Mouse (Mus musculus) midbrain, embryonic 16.5 days (tissue): ENCODE measurements around the gene Ppp2r2d. TPM values are rescaled to one million over a fixed set of nuclear protein-coding genes. Genes with fewer than 3 reads are reported as not detected.

Experiments used
- ATAC-seq: fragments of 200-750 bp; cut with Nextera tagmentation; 2 replicates; pipeline ENCODE4 v1.8.0; 2017; ENCODE audit warnings: moderate TSS enrichment
- H3K27ac ChIP-seq: fragments of 300-500 bp; sonication (generic); 2 replicates; pipeline ENCODE4 v1.5.1; 2014; ENCODE audit warnings: mild to moderate bottlenecking, low read length, mixed read lengths
- H3K27me3 ChIP-seq: fragments of 300-500 bp; sonication (generic); 2 replicates; pipeline ENCODE4 v1.6.1; 2014; ENCODE audit warnings: low read depth, low read length, mixed read lengths; ENCODE audit not compliant: control insufficient read depth, insufficient read depth
- H3K36me3 ChIP-seq: fragments of 300-500 bp; sonication (generic); 2 replicates; pipeline ENCODE4 v1.6.1; 2014; ENCODE audit warnings: mild to moderate bottlenecking, low read length, moderate library complexity, mixed read lengths; ENCODE audit not compliant: control insufficient read depth, insufficient read depth
- H3K4me1 ChIP-seq: fragments of 300-500 bp; sonication (generic); 2 replicates; pipeline ENCODE4 v1.6.1; 2014; ENCODE audit warnings: mild to moderate bottlenecking, low read length, mixed read lengths; ENCODE audit not compliant: control insufficient read depth, insufficient read depth
- H3K4me2 ChIP-seq: fragments of 300-500 bp; sonication (generic); 2 replicates; pipeline ENCODE4 v1.6.1; 2014; ENCODE audit warnings: mild to moderate bottlenecking, low read length, mixed read lengths
- H3K4me3 ChIP-seq: fragments of 300-500 bp; sonication (generic); 2 replicates; pipeline ENCODE4 v1.5.1; 2014; ENCODE audit warnings: low read depth, mild to moderate bottlenecking, low read length, moderate library complexity, mixed read lengths
- H3K9ac ChIP-seq: fragments of 300-500 bp; sonication (generic); 2 replicates; pipeline ENCODE4 v1.6.1; 2014; ENCODE audit warnings: low read depth, low read length, mixed read lengths
- H3K9me3 ChIP-seq: fragments of 300-500 bp; sonication (generic); replicated peaks from 2 replicates; pipeline ENCODE4 v1.6.1; 2014; ENCODE audit warnings: mild to moderate bottlenecking, low read length, mixed read lengths; ENCODE audit not compliant: control insufficient read depth, poor library complexity, severe bottlenecking
- WGBS: fragments of 180-500 bp; shearing (Covaris S2); extraction: QIAGEN DNeasy Blood & Tissue Kit; methylation state at CpG from one replicate; pipeline ENCODE4 v1.1.7; 2014; 5-methylcytosine and 5-hydroxymethylcytosine counted together
- polyA plus RNA-seq: library from polyadenylated mRNA; unstranded; fragments of >200 nt; fragmentation: Nextera tagmentation; extraction: Ambion mirVana; gene quantifications from 2 replicates; pipeline ENCODE4 v1.2.1, GENCODE M21; 2015

Gene Ppp2r2d
- polyA plus RNA-seq, 1 experiment from 2014 or later: 85.3 TPM

GRCm38 (mm10) chr7:138908768-138909276, 62.9 kb downstream of the Ppp2r2d start:
- Histone ChIP-seq H3K36me3 (no peaks in the 10 kb centered on the region), H3K4me2 (peak overlapping the region; percentile 81), H3K9me3 (no peaks in the 10 kb centered on the region), H3K4me1 (peaks cover 19% of the 10 kb centered on the region), H3K27ac (peak overlapping the region; percentile 41; the same call in 1 of the 2 replicates), H3K4me3 (peak overlapping the region; percentile 85), H3K9ac (peak overlapping the region; percentile 94), H3K27me3 (no peaks in the 10 kb centered on the region)
- WGBS: 4% methylated on average over 9 of the region's 10 CpGs
- no peak; the same call in 1 of the 2 replicates for ATAC-seq

- H3K4me3 ChIP-seq: peak within 1 kb of the TSS; percentile 85
- ATAC-seq: peak; percentile 93
- peak within 1 kb of the TSS; percentile 81 for H3K4me2 ChIP-seq
- H3K9me3 ChIP-seq: no peaks in the 10 kb centered on the region
- H3K27ac ChIP-seq: peak within 1 kb of the TSS; percentile 41; the same call in 1 of the 2 replicates
- H3K27me3 ChIP-seq: no peaks in the 10 kb centered on the region
- WGBS: under 1% methylated on average over 55 of the region's 66 CpGs
- peak within 1 kb of the TSS; percentile 94 for H3K9ac ChIP-seq
- no peaks in the 10 kb centered on the region for H3K36me3 ChIP-seq
- peaks cover 19% of the 10 kb centered on the region for H3K4me1 ChIP-seq
These were observed 63.7 kb downstream of the Ppp2r2d start, which contains the start of gene Bnip3 for GRCm38 (mm10) chr7:138909277-138910192. Gene Bnip3 (minus strand): TSS chr7:138909519.

- Histone ChIP-seq H3K4me1 (peaks cover 19% of the 10 kb centered on the region), H3K4me3 (peak overlapping the region; percentile 85), H3K4me2 (peak overlapping the region; percentile 81), H3K27ac (no peak overlapping the region), H3K36me3 (no peaks in the 10 kb centered on the region), H3K9ac (peak overlapping the region; percentile 94; the same call in 1 of the 2 replicates), H3K9me3 (no peaks in the 10 kb centered on the region), H3K27me3 (no peaks in the 10 kb centered on the region)
- 21% methylated on average over 7 of the region's 7 CpGs for WGBS
- no peak for ATAC-seq
These were observed 64.3 kb downstream of the Ppp2r2d start for GRCm38 (mm10) chr7:138910193-138910562.

GRCm38 (mm10) chr7:138913616-138914015, 67.7 kb downstream of the Ppp2r2d start:
- H3K36me3 ChIP-seq: no peaks in the 10 kb centered on the region
- WGBS: 72% methylated on average over 3 of the region's 3 CpGs

GRCm38 (mm10) chr7:138919156-138919944, 73.5 kb downstream of the Ppp2r2d start:
- Histone ChIP-seq H3K27ac (no peak overlapping the region; the same call in 1 of the 2 replicates), H3K9ac (peak overlapping the region; percentile 27; the same call in 1 of the 2 replicates), H3K4me1 (peaks cover 5% of the 10 kb centered on the region; the same call in 1 of the 2 replicates), H3K4me2 (peak overlapping the region; percentile 53), H3K9me3 (no peaks in the 10 kb centered on the region), H3K4me3 (peak overlapping the region; percentile 22), H3K36me3 (no peaks in the 10 kb centered on the region), H3K27me3 (no peaks in the 10 kb centered on the region)
- WGBS: 5% methylated on average over 26 of the region's 26 CpGs
- peak; percentile 58; the same call in 1 of the 2 replicates for ATAC-seq

More at GRCm38 (mm10) chr7:138913616-138914015, 67.7 kb downstream of the Ppp2r2d start:
- H3K27me3 ChIP-seq: no peaks in the 10 kb centered on the region
- peaks cover 6% of the 10 kb centered on the region; the same call in 1 of the 2 replicates for H3K4me1 ChIP-seq
- H3K9me3 ChIP-seq: no peaks in the 10 kb centered on the region
- no peak overlapping the region for H3K4me2 ChIP-seq
- no peak overlapping the region for H3K27ac ChIP-seq
- H3K4me3 ChIP-seq: no peak overlapping the region
- no peak overlapping the region for H3K9ac ChIP-seq
- ATAC-seq: no peak

GRCm38 (mm10) chr7:138921611-138922010, 75.7 kb downstream of the Ppp2r2d start:
- H3K9me3 ChIP-seq: no peaks in the 10 kb centered on the region
- H3K27me3 ChIP-seq: no peaks in the 10 kb centered on the region
- no peaks in the 10 kb centered on the region for H3K36me3 ChIP-seq
- H3K4me1 ChIP-seq: peaks cover 5% of the 10 kb centered on the region; the same call in 1 of the 2 replicates
- no peak overlapping the region for H3K4me2 ChIP-seq
- H3K27ac ChIP-seq: no peak overlapping the region
- no peak overlapping the region for H3K9ac ChIP-seq
- WGBS: 93% methylated on average over 8 of the region's 8 CpGs
- H3K4me3 ChIP-seq: no peak overlapping the region
- ATAC-seq: no peak

- Histone ChIP-seq H3K36me3 (no peaks in the 10 kb centered on the region), H3K9ac (no peak overlapping the region), H3K27ac (no peak overlapping the region), H3K9me3 (no peaks in the 10 kb centered on the region), H3K27me3 (no peaks in the 10 kb centered on the region), H3K4me1 (peaks cover 5% of the 10 kb centered on the region; the same call in 1 of the 2 replicates), H3K4me3 (no peak overlapping the region), H3K4me2 (no peak overlapping the region)
- no peak for ATAC-seq
- 8% methylated on average over 3 of the region's 3 CpGs for WGBS
These were observed 78.0 kb downstream of the Ppp2r2d start for GRCm38 (mm10) chr7:138923756-138924425.

- 94% methylated on average over 4 of the region's 4 CpGs for WGBS
- H3K36me3 ChIP-seq: no peaks in the 10 kb centered on the region
- H3K9me3 ChIP-seq: no peaks in the 10 kb centered on the region
- no peak for ATAC-seq
- H3K27ac ChIP-seq: no peak overlapping the region
- no peak overlapping the region for H3K9ac ChIP-seq
- H3K4me1 ChIP-seq: no peaks in the 10 kb centered on the region
- no peaks in the 10 kb centered on the region for H3K27me3 ChIP-seq
- no peak overlapping the region for H3K4me2 ChIP-seq
- H3K4me3 ChIP-seq: no peak overlapping the region
These were observed 82.6 kb downstream of the Ppp2r2d start for GRCm38 (mm10) chr7:138928456-138928855.
